Mouse (Mus musculus): ENCODE data around the gene Wrnip1. TPM values are rescaled to one million over a fixed set of nuclear protein-coding genes. Genes with fewer than 3 reads are reported as not detected.

Gene Wrnip1
- polyA plus RNA-seq, 1 experiment from 2014 or later: 19.1 TPM

DNA sequence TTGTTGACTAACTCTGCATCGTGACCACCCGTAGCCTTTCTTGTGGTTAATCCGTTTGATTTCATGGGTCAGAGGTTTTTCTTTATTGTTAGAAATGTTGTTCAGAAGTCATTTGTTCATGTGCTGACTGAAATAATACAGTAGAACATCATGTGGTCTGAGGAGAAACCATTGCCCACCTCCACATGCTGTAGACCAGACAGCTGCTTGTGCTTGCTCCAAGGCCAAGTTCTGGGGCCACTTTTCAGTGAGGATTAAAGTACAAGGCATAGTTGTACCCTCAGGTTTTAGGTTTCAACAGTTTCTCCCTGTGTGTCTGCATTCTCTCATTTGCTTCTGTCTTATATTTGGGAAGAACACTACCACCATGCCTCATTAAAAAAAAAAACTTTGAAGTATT lies 5.8 kb downstream of the Wrnip1 start:
- Histone ChIP-seq H3K27ac (replicated peaks) (no peak overlapping the region), H3K4me1 (peaks cover 40% of the 10 kb centered on the region), H3K4me3 (no peak overlapping the region), H3K36me3 (peaks cover 69% of the 10 kb centered on the region), H3K27me3 (replicated peaks) (no peaks in the 10 kb centered on the region), H3K9me3 (no peaks in the 10 kb centered on the region), H3K9ac (no peak overlapping the region), H3K4me2 (no peak overlapping the region)
- WGBS: 85% methylated on average over 3 of the region's 3 CpGs
- ATAC-seq (ENCODE audit: extremely low read depth, insufficient number of reproducible peaks, low FRiP score, low TSS enrichment): no peak

- ATAC-seq (ENCODE audit: extremely low read depth, insufficient number of reproducible peaks, low FRiP score, low TSS enrichment): no peak
- 85% methylated on average over 3 of the region's 3 CpGs for WGBS
- Histone ChIP-seq H3K9me3 (no peaks in the 10 kb centered on the region), H3K27me3 (replicated peaks) (no peaks in the 10 kb centered on the region), H3K4me3 (no peak overlapping the region), H3K27ac (replicated peaks) (no peak overlapping the region), H3K9ac (no peak overlapping the region), H3K36me3 (peaks cover 89% of the 10 kb centered on the region), H3K4me1 (no peaks in the 10 kb centered on the region), H3K4me2 (no peak overlapping the region)
These were observed 17.4 kb downstream of the Wrnip1 start for GRCm38 (mm10) chr13:32819241-32819640.

DNA sequence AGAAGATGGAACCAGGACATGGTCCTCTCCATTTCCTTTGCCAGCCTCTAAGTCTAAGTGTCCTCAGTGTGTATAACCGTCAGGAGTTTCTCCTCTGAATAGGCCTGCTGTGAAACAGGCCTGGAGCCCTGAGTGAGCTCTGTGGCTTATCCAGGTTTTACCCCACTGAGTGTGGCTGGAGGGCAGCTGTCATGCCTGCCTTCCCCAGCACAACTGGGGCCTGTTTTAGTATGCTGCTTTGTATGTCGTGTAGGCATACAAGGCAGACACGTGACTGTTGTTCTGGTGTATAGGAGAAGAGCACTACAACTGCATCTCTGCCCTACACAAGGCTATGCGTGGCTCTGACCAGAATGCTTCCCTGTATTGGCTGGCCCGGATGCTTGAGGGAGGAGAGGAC lies 18.1 kb downstream of the Wrnip1 start:
- H3K9me3 ChIP-seq: no peaks in the 10 kb centered on the region
- H3K4me2 ChIP-seq: no peak overlapping the region
- H3K27ac ChIP-seq (replicated peaks): no peak overlapping the region
- H3K4me1 ChIP-seq: no peaks in the 10 kb centered on the region
- no peaks in the 10 kb centered on the region for H3K27me3 ChIP-seq (replicated peaks)
- no peak overlapping the region for H3K9ac ChIP-seq
- H3K36me3 ChIP-seq: peaks cover 84% of the 10 kb centered on the region
- no peak overlapping the region for H3K4me3 ChIP-seq
- 91% methylated on average over 5 of the region's 5 CpGs for WGBS
- ATAC-seq (ENCODE audit: extremely low read depth, insufficient number of reproducible peaks, low FRiP score, low TSS enrichment): no peak

GRCm38 (mm10) chr13:32821671-32822070 lies 19.8 kb downstream of the Wrnip1 start:
- no peaks in the 10 kb centered on the region for H3K4me1 ChIP-seq
- WGBS: 97% methylated on average over 4 of the region's 4 CpGs
- peaks cover 72% of the 10 kb centered on the region for H3K36me3 ChIP-seq
- no peaks in the 10 kb centered on the region for H3K27me3 ChIP-seq (replicated peaks)
- H3K4me3 ChIP-seq: no peak overlapping the region
- H3K4me2 ChIP-seq: no peak overlapping the region
- H3K27ac ChIP-seq (replicated peaks): no peak overlapping the region
- H3K9ac ChIP-seq: no peak overlapping the region
- no peak for ATAC-seq (ENCODE audit: extremely low read depth, insufficient number of reproducible peaks, low FRiP score, low TSS enrichment)
- H3K9me3 ChIP-seq: no peaks in the 10 kb centered on the region

DNA sequence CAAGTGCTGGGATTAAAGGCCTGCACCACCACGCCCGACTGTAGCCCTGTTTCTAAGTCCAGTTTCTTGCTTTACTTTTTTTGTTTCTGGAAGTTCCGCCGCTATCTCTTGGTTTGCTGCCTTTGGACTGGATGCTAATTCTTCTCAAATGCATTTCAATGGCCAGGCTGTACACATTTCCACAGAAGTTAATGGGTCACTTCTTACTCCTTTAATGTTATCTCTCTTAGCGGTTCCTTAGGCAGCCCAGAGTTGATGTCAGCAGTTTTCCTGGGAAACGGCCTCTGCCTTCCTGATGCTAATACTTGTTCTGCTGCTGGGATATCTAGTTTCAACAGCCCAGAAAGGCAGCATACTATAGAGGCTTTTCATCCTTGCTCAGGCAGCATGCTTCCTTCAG lies 21.3 kb downstream of the Wrnip1 start:
- no peaks in the 10 kb centered on the region for H3K27me3 ChIP-seq (replicated peaks)
- peaks cover 57% of the 10 kb centered on the region for H3K36me3 ChIP-seq
- H3K4me3 ChIP-seq: no peak overlapping the region
- no peak overlapping the region for H3K4me2 ChIP-seq
- no peak overlapping the region for H3K9ac ChIP-seq
- H3K9me3 ChIP-seq: no peaks in the 10 kb centered on the region
- ATAC-seq (ENCODE audit: extremely low read depth, insufficient number of reproducible peaks, low FRiP score, low TSS enrichment): no peak
- H3K4me1 ChIP-seq: no peaks in the 10 kb centered on the region
- H3K27ac ChIP-seq (replicated peaks): no peak overlapping the region
- WGBS: 73% methylated on average over 6 of the region's 6 CpGs

- Histone ChIP-seq H3K9ac (no peak overlapping the region), H3K9me3 (no peaks in the 10 kb centered on the region), H3K36me3 (peaks cover 42% of the 10 kb centered on the region), H3K27ac (replicated peaks) (no peak overlapping the region), H3K4me3 (no peak overlapping the region), H3K4me1 (no peaks in the 10 kb centered on the region), H3K27me3 (replicated peaks) (no peaks in the 10 kb centered on the region), H3K4me2 (no peak overlapping the region)
- WGBS: 80% methylated on average over 6 of the region's 6 CpGs
- no peak for ATAC-seq (ENCODE audit: extremely low read depth, insufficient number of reproducible peaks, low FRiP score, low TSS enrichment)
These were observed 22.8 kb downstream of the Wrnip1 start for GRCm38 (mm10) chr13:32824377-32825330.

DNA sequence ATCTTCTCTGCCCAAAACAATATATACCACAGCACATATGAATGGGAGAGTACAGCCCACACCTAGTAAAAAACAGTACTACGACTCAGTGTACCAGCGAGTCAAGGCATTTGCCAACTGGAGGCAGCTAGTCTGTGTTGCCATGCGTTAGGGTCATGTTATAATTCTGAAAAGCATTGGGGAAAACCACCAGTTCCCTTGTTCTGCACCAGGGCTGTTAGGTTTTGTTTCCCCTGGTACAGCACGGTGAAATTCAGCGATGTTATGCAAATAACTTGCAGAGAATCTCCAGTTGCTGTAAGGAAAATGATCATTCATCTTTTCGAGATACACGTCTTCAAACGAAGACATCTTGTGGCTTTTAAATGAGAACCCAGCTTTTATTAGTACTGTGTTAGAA lies 23.7 kb downstream of the Wrnip1 start:
- Histone ChIP-seq H3K27ac (replicated peaks) (no peak overlapping the region), H3K4me3 (no peak overlapping the region), H3K27me3 (replicated peaks) (no peaks in the 10 kb centered on the region), H3K9ac (no peak overlapping the region), H3K9me3 (no peaks in the 10 kb centered on the region), H3K36me3 (peaks cover 33% of the 10 kb centered on the region), H3K4me2 (no peak overlapping the region), H3K4me1 (peaks cover 3% of the 10 kb centered on the region)
- ATAC-seq (ENCODE audit: extremely low read depth, insufficient number of reproducible peaks, low FRiP score, low TSS enrichment): no peak
- WGBS: 84% methylated on average over 8 of the region's 8 CpGs

DNA sequence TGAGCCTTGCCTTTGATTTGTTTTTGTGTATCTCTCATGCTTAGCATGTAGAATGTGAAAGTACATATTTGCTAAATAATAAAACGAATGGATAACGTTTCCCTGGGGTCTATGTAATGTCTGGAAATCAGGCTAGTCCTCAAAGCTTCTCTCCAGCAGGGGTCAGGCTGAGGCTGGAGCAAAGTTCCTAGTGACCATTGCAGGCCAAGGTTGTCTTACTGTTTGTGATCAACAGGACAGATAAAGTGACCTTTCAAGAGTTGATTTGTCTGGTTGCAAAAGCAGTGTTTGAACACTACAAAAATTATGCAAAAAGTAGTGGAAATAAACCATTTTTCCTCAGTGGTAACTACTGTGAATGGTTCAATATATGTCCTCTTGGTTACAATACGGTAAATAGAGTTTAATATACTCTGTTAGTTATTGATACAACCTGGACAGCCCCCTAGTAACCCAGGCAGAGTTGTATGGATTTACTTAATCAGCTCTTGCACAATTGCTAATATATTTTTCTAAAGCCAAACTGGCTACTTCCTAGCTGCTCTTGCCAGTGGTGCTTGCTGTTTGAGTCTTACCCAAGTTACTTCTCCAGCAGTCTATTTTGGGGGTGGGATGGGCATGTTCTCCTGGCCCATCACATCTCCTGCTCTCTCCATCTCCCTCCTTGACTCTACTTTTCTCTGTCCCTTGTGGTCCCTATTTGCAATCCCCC lies 25.4 kb downstream of the Wrnip1 start:
- H3K9ac ChIP-seq: no peak overlapping the region
- no peak overlapping the region for H3K27ac ChIP-seq (replicated peaks)
- 73% methylated on average over 3 of the region's 3 CpGs for WGBS
- H3K36me3 ChIP-seq: peaks cover 17% of the 10 kb centered on the region
- H3K4me1 ChIP-seq: peaks cover 11% of the 10 kb centered on the region
- no peak overlapping the region for H3K4me2 ChIP-seq
- no peaks in the 10 kb centered on the region for H3K9me3 ChIP-seq
- no peaks in the 10 kb centered on the region for H3K27me3 ChIP-seq (replicated peaks)
- no peak overlapping the region for H3K4me3 ChIP-seq
- no peak for ATAC-seq (ENCODE audit: extremely low read depth, insufficient number of reproducible peaks, low FRiP score, low TSS enrichment)

- 55% methylated on average over 4 of the region's 4 CpGs for whole genome bisulfite sequencing
- no peak for ATAC-seq (ENCODE audit: extremely low read depth, insufficient number of reproducible peaks, low FRiP score, low TSS enrichment)
- Histone ChIP-seq H3K27me3 (replicated peaks) (no peaks in the 10 kb centered on the region), H3K36me3 (peaks cover 11% of the 10 kb centered on the region), H3K4me1 (peaks cover 11% of the 10 kb centered on the region), H3K27ac (replicated peaks) (no peak overlapping the region), H3K9me3 (no peaks in the 10 kb centered on the region), H3K4me2 (no peak overlapping the region), H3K9ac (no peak overlapping the region), H3K4me3 (no peak overlapping the region)
These were observed 26.1 kb downstream of the Wrnip1 start for GRCm38 (mm10) chr13:32827951-32828350.

DNA sequence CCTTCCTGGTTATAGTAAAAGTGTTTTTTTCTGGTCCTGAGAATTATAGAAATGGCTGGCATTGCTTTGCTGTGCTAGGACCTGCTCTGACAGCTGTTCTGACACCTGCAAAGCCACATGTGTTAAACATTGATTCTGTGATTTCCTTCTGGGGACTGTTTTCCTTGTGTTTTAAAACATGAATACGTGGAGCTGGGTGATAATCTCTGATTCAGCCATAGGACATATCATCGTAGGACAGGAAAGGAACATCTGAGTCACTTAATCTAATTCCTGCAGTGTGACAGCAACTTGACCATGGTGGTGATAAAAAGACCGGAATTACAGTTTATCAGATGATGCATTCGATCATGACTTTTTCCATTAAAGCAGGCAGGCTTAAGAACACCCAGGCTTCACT lies 27.0 kb downstream of the Wrnip1 start:
- no peak overlapping the region for H3K9ac ChIP-seq
- H3K27me3 ChIP-seq (replicated peaks): no peaks in the 10 kb centered on the region
- H3K27ac ChIP-seq (replicated peaks): no peak overlapping the region
- H3K36me3 ChIP-seq: peaks cover 1% of the 10 kb centered on the region; the same call in 1 of the 2 replicates
- no peak for ATAC-seq (ENCODE audit: extremely low read depth, insufficient number of reproducible peaks, low FRiP score, low TSS enrichment)
- H3K4me2 ChIP-seq: no peak overlapping the region
- H3K4me1 ChIP-seq: peaks cover 11% of the 10 kb centered on the region
- H3K9me3 ChIP-seq: no peaks in the 10 kb centered on the region
- WGBS: 54% methylated on average over 4 of the region's 4 CpGs
- no peak overlapping the region for H3K4me3 ChIP-seq

GRCm38 (mm10) chr13:32831505-32832273 lies 29.9 kb downstream of the Wrnip1 start:
- Histone ChIP-seq H3K4me2 (no peak overlapping the region), H3K9ac (no peak overlapping the region), H3K9me3 (no peaks in the 10 kb centered on the region), H3K4me1 (peaks cover 11% of the 10 kb centered on the region), H3K27ac (replicated peaks) (no peak overlapping the region), H3K27me3 (replicated peaks) (no peaks in the 10 kb centered on the region), H3K36me3 (no peaks in the 10 kb centered on the region), H3K4me3 (no peak overlapping the region)
- ATAC-seq (ENCODE audit: extremely low read depth, insufficient number of reproducible peaks, low FRiP score, low TSS enrichment): no peak
- WGBS: 73% methylated on average over 3 of the region's 3 CpGs

Data from heart, embryonic 13.5 days (tissue).